8 mouse cellular contexts compared by ENCODE assay signal in the genomic region with DNA sequence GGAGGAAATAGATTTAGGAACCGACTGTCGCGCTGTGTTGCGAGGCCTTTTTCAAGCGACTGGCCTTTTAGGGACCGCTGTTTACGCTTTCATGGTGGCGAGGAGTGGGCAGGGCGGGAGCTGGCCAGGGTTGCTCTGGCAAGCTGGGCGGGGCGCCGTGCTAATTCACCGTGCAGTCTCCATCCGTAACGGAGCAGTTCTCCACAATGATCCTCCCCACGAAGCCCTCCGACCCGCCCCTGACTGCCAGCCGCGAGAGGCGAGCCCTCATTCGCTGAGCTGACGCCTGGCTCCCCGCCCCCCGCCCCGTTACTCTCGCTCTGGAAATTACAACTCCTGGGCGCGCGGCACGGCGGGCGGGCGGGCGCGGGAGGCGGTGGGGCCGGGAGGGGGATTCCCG. TPM values are rescaled to one million over a fixed set of nuclear protein-coding genes. Genes with fewer than 3 reads are reported as not detected.
A peak's percentile ranks its signal among the peaks of the same experiment; 100 is the strongest.
DNase-seq lines count a peak whose midpoint lies in the region; ATAC-seq and TF ChIP-seq lines count a peak whose summit lies in the region.

TSS of gene Trim67 (plus strand) at position 385 of the 400 bp plus-strand sequence.

- peak within 1 kb of the TSS; percentile 85 for H3K9ac ChIP-seq in forebrain, postnatal 0 days
- H3K9ac ChIP-seq in lung, postnatal 0 days (replicated peaks; ENCODE audit: low read depth), result no peak within 1 kb of the TSS

- TF ChIP-seq POLR2A in cerebellum, adult 2 months (IDR thresholded peaks at IDR 0.05; ENCODE audit: borderline replicate concordance, insufficient read depth, low read length), result peak; percentile 31; the same call in 1 of the 2 replicates

- H3K36me3 ChIP-seq in forebrain, postnatal 0 days (ENCODE audit: insufficient read depth), result no peaks in the 10 kb centered on the region
- H3K36me3 ChIP-seq in lung, postnatal 0 days (ENCODE audit: insufficient read depth, low read length), result no peaks in the 10 kb centered on the region

- intact Hi-C loops in left cerebral cortex, adult 2 months (cut with DNase I), result loop anchor here (5.0 kb wide), 1 partner anchor 70 kb away; the partner anchor contains the start of genes Arv1 and Ttc13

- no peak for TF ChIP-seq CTCF in left cerebral cortex, adult 2 months (IDR thresholded peaks at IDR 0.05)
- TF ChIP-seq CTCF in cerebellum, adult 2 months (IDR thresholded peaks at IDR 0.05; ENCODE audit: borderline replicate concordance, insufficient read depth, low read depth, low read length), result no peak
- no peak for TF ChIP-seq CTCF in forebrain, postnatal 0 days (IDR thresholded peaks at IDR 0.05; ENCODE audit: low read depth)
- no peak for TF ChIP-seq CTCF in lung, postnatal 0 days (IDR thresholded peaks at IDR 0.05)

- H3K4me3 ChIP-seq in left cerebral cortex, adult 2 months, result peak within 1 kb of the TSS; percentile 51
- H3K4me3 ChIP-seq in cerebellum, adult 2 months (replicated peaks; ENCODE audit: insufficient read depth, low read depth, low read length), result peak within 1 kb of the TSS; percentile 79
- H3K4me3 ChIP-seq in forebrain, postnatal 0 days (ENCODE audit: low read depth, low read length), result peak within 1 kb of the TSS; percentile 82
- H3K4me3 ChIP-seq in lung, postnatal 0 days (ENCODE audit: low read depth, low read length), result peak within 1 kb of the TSS; percentile 42

- peaks cover 11% of the 10 kb centered on the region for H3K4me1 ChIP-seq in cerebellum, adult 2 months (ENCODE audit: control insufficient read depth, insufficient read depth, low read length)
- H3K4me1 ChIP-seq in forebrain, postnatal 0 days (ENCODE audit: insufficient read depth), result peaks cover 26% of the 10 kb centered on the region
- peaks cover 12% of the 10 kb centered on the region for H3K4me1 ChIP-seq in lung, postnatal 0 days (ENCODE audit: insufficient read depth, low read depth, low read length)

- H3K27ac ChIP-seq in left cerebral cortex, adult 2 months, result no peak within 1 kb of the TSS
- peak within 1 kb of the TSS; percentile 23 for H3K27ac ChIP-seq in cerebellum, adult 2 months (ENCODE audit: insufficient read depth, low read length)
- peak within 1 kb of the TSS; percentile 99 for H3K27ac ChIP-seq in forebrain, postnatal 0 days (ENCODE audit: low read depth, low read length)
- H3K27ac ChIP-seq in lung, postnatal 0 days (ENCODE audit: low read length), result no peak within 1 kb of the TSS

- DNase-seq in left cerebral cortex, adult 2 months (ENCODE audit: extremely low spot score in 1 of 2, low spot score in 2 of 2), result peak; percentile 39 to 53
- DNase-seq in left cerebral cortex, adult 11 months (ENCODE audit: low spot score), result no peak
- DNase-seq in cerebellum, adult 2 months, result peak; percentile 87 to 92
- peak; percentile 94 for DNase-seq in forebrain, postnatal 0 days
- peak; percentile 69 for DNase-seq in kidney, postnatal 10 days
- DNase-seq in lung, postnatal 0 days (ENCODE audit: low spot score), result peak; percentile 52
- DNase-seq in right cerebral cortex, postnatal 10 days (ENCODE audit: low spot score in 2 of 2), result peak; percentile 92 to 93
- no peak for DNase-seq in natural killer cell, adult 2 months (ENCODE audit: low spot score in 2 of 2)

- ATAC-seq in forebrain, postnatal 0 days, result peak; percentile 92
- peak; percentile 63 for ATAC-seq in lung, postnatal 0 days

- H3K9me3 ChIP-seq in forebrain, postnatal 0 days (ENCODE audit: low read length), result no peaks in the 10 kb centered on the region
- H3K9me3 ChIP-seq in lung, postnatal 0 days (ENCODE audit: low read length), result no peaks in the 10 kb centered on the region

- H3K27me3 ChIP-seq in cerebellum, adult 2 months (ENCODE audit: control insufficient read depth, insufficient read depth, low read length), result no peaks in the 10 kb centered on the region
- no peaks in the 10 kb centered on the region for H3K27me3 ChIP-seq in forebrain, postnatal 0 days (ENCODE audit: insufficient read depth, low read length)
- H3K27me3 ChIP-seq in lung, postnatal 0 days (replicated peaks; ENCODE audit: insufficient read depth, low read length), result peaks cover 53% of the 10 kb centered on the region

- TF ChIP-seq EP300 in lung, postnatal 0 days (IDR thresholded peaks at IDR 0.05), result no peak

- H3K4me2 ChIP-seq in forebrain, postnatal 0 days (ENCODE audit: low read depth), result peak within 1 kb of the TSS; percentile 80
- peak within 1 kb of the TSS; percentile 87 for H3K4me2 ChIP-seq in lung, postnatal 0 days (replicated peaks; ENCODE audit: low read depth, low read length)

- WGBS in cerebellum, adult 2 months, result 1% methylated on average over 39 of the region's 39 CpGs
- WGBS in forebrain, postnatal 0 days, result 4% methylated on average over 39 of the region's 39 CpGs
- under 1% methylated on average over 38 of the region's 39 CpGs for WGBS in lung, postnatal 0 days

RNA-seq across cellular contexts. Expression of gene Trim67, which starts in this region (rescaled TPM):
- 1 to 10 TPM; 2.0 to 2.2 TPM for total RNA-seq in left cerebral cortex, adult 2 months (2021)
- polyA plus RNA-seq in cerebellum, adult 2 months (2012; rRNA removed), result 19.4 and 23.3 TPM in 2 replicates
- 64.2 and 68.3 TPM in 2 replicates for total RNA-seq in forebrain, postnatal 0 days (2014; rRNA removed)
- 21.9 and 25.7 TPM in 2 replicates for polyA plus RNA-seq in forebrain, postnatal 0 days (2015; fragmentation: Nextera tagmentation; extraction: Ambion mirVana)
- polyA plus RNA-seq in lung, postnatal 0 days (2015; fragmentation: Nextera tagmentation; extraction: Ambion mirVana), result 1.5 and 1.7 TPM in 2 replicates

Comparison
In these comparisons a context has a peak if more than half of its experiments do, and no peak if none do; other contexts are left out.
1. RNA of gene Trim67 (total RNA-seq): 64.2 to 68.3 TPM in forebrain, postnatal 0 days; 2.0 to 2.2 TPM in left cerebral cortex, adult 2 months; every median in the first group is over 10 times any median in the second.
2. DNase-seq: peak in left cerebral cortex, adult 2 months (2 of 2), cerebellum, adult 2 months (2 of 2), forebrain, postnatal 0 days (single experiment), kidney, postnatal 10 days (single experiment), lung, postnatal 0 days (single experiment) and right cerebral cortex, postnatal 10 days (2 of 2); none in left cerebral cortex, adult 11 months (single experiment) and natural killer cell, adult 2 months (0 of 2).
3. H3K27ac ChIP-seq: peak in cerebellum, adult 2 months (single experiment) and forebrain, postnatal 0 days (single experiment); none in left cerebral cortex, adult 2 months (single experiment) and lung, postnatal 0 days (single experiment).
4. Peak in every context shown above with its lines, with median percentiles within 50 percentile points of each other: H3K4me3 ChIP-seq.